Mouse (Mus musculus) liver, embryonic 16.5 days (tissue): ENCODE measurements around the gene Phb2. TPM values are rescaled to one million over a fixed set of nuclear protein-coding genes. Genes with fewer than 3 reads are reported as not detected.
A peak's percentile ranks its signal among the peaks of the same experiment; 100 is the strongest.

Experiments
- ATAC-seq: fragments of 200-750 bp; cut with Nextera tagmentation; 2 replicates; pipeline ENCODE4 v1.8.0; 2017; ENCODE audit warnings: low read depth, mild to moderate bottlenecking, moderate number of reproducible peaks, moderate library complexity
- H3K27ac ChIP-seq: fragments of 300-500 bp; sonication (generic); 2 replicates; pipeline ENCODE4 v1.5.1; 2014; ENCODE audit warnings: mild to moderate bottlenecking, low read length
- H3K27me3 ChIP-seq: fragments of 300-500 bp; sonication (generic); 2 replicates; pipeline ENCODE4 v1.6.1; 2014; ENCODE audit warnings: low read depth, low read length, mixed read lengths; ENCODE audit not compliant: control insufficient read depth, insufficient read depth
- H3K36me3 ChIP-seq: fragments of 300-500 bp; sonication (generic); 2 replicates; pipeline ENCODE4 v1.6.1; 2014; ENCODE audit warnings: mild to moderate bottlenecking; ENCODE audit not compliant: control insufficient read depth, insufficient read depth
- H3K4me1 ChIP-seq: fragments of 300-500 bp; sonication (generic); 2 replicates; pipeline ENCODE4 v1.6.1; 2014; ENCODE audit warnings: low read depth, low read length, mixed read lengths; ENCODE audit not compliant: control insufficient read depth
- H3K4me2 ChIP-seq: fragments of 300-500 bp; sonication (generic); 2 replicates; pipeline ENCODE4 v1.6.1; 2014; ENCODE audit warnings: low read depth, low read length, mixed read lengths
- H3K4me3 ChIP-seq: fragments of 300-500 bp; sonication (generic); 2 replicates; pipeline ENCODE4 v1.5.1; 2014; ENCODE audit warnings: low read depth, mild to moderate bottlenecking, low read length
- H3K9ac ChIP-seq: fragments of 300-500 bp; sonication (generic); 2 replicates; pipeline ENCODE4 v1.6.1; 2014; ENCODE audit warnings: low read depth, low read length
- H3K9me3 ChIP-seq: fragments of 300-500 bp; sonication (generic); replicated peaks from 2 replicates; pipeline ENCODE4 v1.6.1; 2016; ENCODE audit warnings: low read length; ENCODE audit not compliant: control insufficient read depth
- WGBS: fragments of 180-500 bp; shearing (Covaris S2); extraction: QIAGEN DNeasy Blood & Tissue Kit; methylation state at CpG from one replicate; pipeline ENCODE4 v1.1.7; 2014; ENCODE audit not compliant: insufficient replicate concordance; 5-methylcytosine and 5-hydroxymethylcytosine counted together
- microRNA counts: library from miRNA; unstranded; fragments of <30 nt; microRNA quantifications from one replicate; lab custom pipeline; 2016
- microRNA-seq: library from miRNA; unstranded; fragments of <30 nt; microRNA quantifications from one replicate; pipeline ENCODE4, GENCODE M21; 2016
- polyA plus RNA-seq: library from polyadenylated mRNA; unstranded; fragments of >200 nt; fragmentation: Nextera tagmentation; extraction: Ambion mirVana; gene quantifications from 2 replicates; pipeline ENCODE4 v1.2.1, GENCODE M21; 2015

Phb2 gene
- polyA plus RNA-seq, 1 experiment from 2014 or later = 206 TPM

- no peak overlapping the region for H3K4me3 ChIP-seq
- H3K27me3 ChIP-seq = peaks cover 48% of the 10 kb centered on the region
- no peak for ATAC-seq
- peaks cover 6% of the 10 kb centered on the region for H3K4me1 ChIP-seq
- no peaks in the 10 kb centered on the region for H3K9me3 ChIP-seq
- WGBS = 54% methylated on average over 5 of the region's 5 CpGs
- H3K36me3 ChIP-seq = no peaks in the 10 kb centered on the region
- H3K27ac ChIP-seq = no peak overlapping the region
- no peak overlapping the region for H3K9ac ChIP-seq
- H3K4me2 ChIP-seq = no peak overlapping the region
Observed at GRCm38 (mm10) chr6:124757909-124758848, 46.0 kb downstream of the Phb2 start.

- H3K27me3 ChIP-seq = peaks cover 48% of the 10 kb centered on the region
Observed at GRCm38 (mm10) chr6:124758849-124759232, 46.7 kb downstream of the Phb2 start.

GRCm38 (mm10) chr6:124759259-124759658, 47.1 kb downstream of the Phb2 start:
- Histone ChIP-seq H3K27ac (no peak overlapping the region), H3K9ac (no peak overlapping the region), H3K4me1 (peaks cover 6% of the 10 kb centered on the region), H3K4me3 (no peak overlapping the region), H3K4me2 (no peak overlapping the region), H3K36me3 (no peaks in the 10 kb centered on the region), H3K9me3 (no peaks in the 10 kb centered on the region), H3K27me3 (peaks cover 45% of the 10 kb centered on the region)
- WGBS = 1% methylated on average over 5 of the region's 5 CpGs
- ATAC-seq = no peak

More at GRCm38 (mm10) chr6:124758849-124759232, 46.7 kb downstream of the Phb2 start:
- Histone ChIP-seq H3K27ac (no peak overlapping the region), H3K9ac (no peak overlapping the region), H3K36me3 (no peaks in the 10 kb centered on the region), H3K4me1 (peaks cover 6% of the 10 kb centered on the region), H3K4me3 (no peak overlapping the region), H3K4me2 (no peak overlapping the region), H3K9me3 (no peaks in the 10 kb centered on the region)
- ATAC-seq = no peak
- WGBS = 33% methylated on average over 2 of the region's 2 CpGs

- peaks cover 13% of the 10 kb centered on the region for H3K4me1 ChIP-seq
- H3K9ac ChIP-seq = no peak overlapping the region
- no peaks in the 10 kb centered on the region for H3K9me3 ChIP-seq
- H3K27me3 ChIP-seq = peaks cover 36% of the 10 kb centered on the region
- H3K4me3 ChIP-seq = no peak overlapping the region
- H3K27ac ChIP-seq = no peak overlapping the region
- H3K4me2 ChIP-seq = no peak overlapping the region
- WGBS = 74% methylated on average over 7 of the region's 7 CpGs
- ATAC-seq = no peak
- H3K36me3 ChIP-seq = no peaks in the 10 kb centered on the region
Observed at GRCm38 (mm10) chr6:124765951-124766350, 53.8 kb downstream of the Phb2 start.

MicroRNAs within 50 kb of the gene (microRNA counts, 519-probe panel; counts per million panel counts)
- microRNA mmu-miR-141 (lab: Ali Mortazavi, UCI) = 1,647 counts per million, percentile 16 among the panel's probes with 10 or more counts
- 2,220 counts per million, percentile 40 among the panel's probes with 10 or more counts for microRNA mmu-miR-200c (lab: Ali Mortazavi, UCI)

Small RNAs within 50 kb of the gene (microRNA-seq; reads per million reads assigned to microRNA genes)
- gene Mir141 = 70.4 reads per million, percentile 50 among the genes with 10 or more reads in this experiment
- 473 reads per million, percentile 69 among the genes with 10 or more reads in this experiment for gene Mir200c

Other genes starting within 250 kb of the Phb2 start
- gene Clstn3, start 247.5 kb upstream of the Phb2 start, polyA plus RNA-seq = 4.9 and 5.1 TPM in 2 replicates
- 14.1 and 15.8 TPM in 2 replicates for gene C1rl, start 219.2 kb upstream of the Phb2 start, polyA plus RNA-seq
- 26.7 and 30.1 TPM in 2 replicates for gene C1ra, start 199.9 kb upstream of the Phb2 start, polyA plus RNA-seq
- gene C1s1, start 170.0 kb upstream of the Phb2 start, polyA plus RNA-seq = 75.8 and 79.9 TPM in 2 replicates
- not detected in 2 replicates for gene C1rb, start 142.0 kb upstream of the Phb2 start, polyA plus RNA-seq
- 0.04 TPM in 1 of 2 replicates, not detected in the other for gene C1s2, start 76.3 kb upstream of the Phb2 start, polyA plus RNA-seq
- 80.1 and 88.6 TPM in 2 replicates for gene Lpcat3, start 49.3 kb upstream of the Phb2 start, polyA plus RNA-seq
- gene Emg1, start 158 bp upstream of the Phb2 start, polyA plus RNA-seq = 105 and 121 TPM in 2 replicates
- gene Ptpn6, start 26.4 kb downstream of the Phb2 start, polyA plus RNA-seq = 38.2 and 38.3 TPM in 2 replicates
- gene Grcc10, start 29.0 kb downstream of the Phb2 start, polyA plus RNA-seq = 80.7 and 83.6 TPM in 2 replicates
- not detected in 2 replicates for gene Gm45234, start 43.7 kb downstream of the Phb2 start, polyA plus RNA-seq
- 1.3 and 1.7 TPM in 2 replicates for gene Atn1, start 44.2 kb downstream of the Phb2 start, polyA plus RNA-seq
- gene Eno2, start 57.3 kb downstream of the Phb2 start, polyA plus RNA-seq = 0.40 and 0.43 TPM in 2 replicates
- not detected in 2 replicates for gene Lrrc23, start 67.4 kb downstream of the Phb2 start, polyA plus RNA-seq
- gene Spsb2, start 96.3 kb downstream of the Phb2 start, polyA plus RNA-seq = 8.6 and 9.1 TPM in 2 replicates
- 450 and 452 TPM in 2 replicates for gene Tpi1, start 102.0 kb downstream of the Phb2 start, polyA plus RNA-seq
- 50.0 and 52.7 TPM in 2 replicates for gene Usp5, start 117.1 kb downstream of the Phb2 start, polyA plus RNA-seq
- gene Cdca3, start 117.2 kb downstream of the Phb2 start, polyA plus RNA-seq = 171 and 180 TPM in 2 replicates
- 0.13 and 0.31 TPM in 2 replicates for gene Gnb3, start 127.9 kb downstream of the Phb2 start, polyA plus RNA-seq
- 0.62 and 0.76 TPM in 2 replicates for gene P3h3, start 145.4 kb downstream of the Phb2 start, polyA plus RNA-seq
- gene Gpr162, start 151.6 kb downstream of the Phb2 start, polyA plus RNA-seq = 0.02 TPM in 1 of 2 replicates, not detected in the other
- 0.11 and 0.14 TPM in 2 replicates for gene Cd4, start 175.9 kb downstream of the Phb2 start, polyA plus RNA-seq
- gene Lag3, start 199.4 kb downstream of the Phb2 start, polyA plus RNA-seq = 0.12 and 0.15 TPM in 2 replicates
- gene Ptms, start 207.8 kb downstream of the Phb2 start, polyA plus RNA-seq = 42.3 and 49.6 TPM in 2 replicates
- gene Mlf2, start 219.1 kb downstream of the Phb2 start, polyA plus RNA-seq = 103 and 110 TPM in 2 replicates